In the genomic region with DNA sequence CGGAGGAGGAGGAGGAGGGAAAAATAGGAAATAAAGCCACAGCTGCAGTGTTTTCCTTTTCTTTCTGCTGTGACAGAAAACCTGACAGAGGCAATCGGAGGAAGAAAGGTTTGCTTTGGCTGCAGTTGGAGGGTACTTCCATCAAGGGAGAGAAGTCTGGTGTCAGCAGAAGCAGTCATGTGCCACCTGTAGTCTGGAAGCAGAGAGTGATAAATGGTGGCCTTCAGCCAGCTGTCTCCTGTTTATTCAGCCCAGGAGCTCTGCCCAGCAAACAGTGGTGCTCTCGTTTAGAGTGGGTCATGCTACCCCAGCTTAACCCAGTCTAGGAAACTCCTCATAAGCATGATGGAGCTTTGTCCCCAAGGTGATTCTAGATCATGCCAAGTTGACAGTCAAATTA, we compare ENCODE assay signal across 24 mouse cellular contexts.
DNase-seq lines count a peak whose midpoint lies in the region; ATAC-seq and TF ChIP-seq lines count a peak whose summit lies in the region.
"Had no signal": no experiment of that assay in that cellular context is flagged by ENCODE, and none has a peak within 500 bp of the region (broad histone marks: within the 10 kb centered on the region; RNA-seq: fewer than 3 reads in every experiment).

No protein-coding gene starts in this region.

- intact Hi-C loops in left cerebral cortex, adult 2 months (cut with DNase I), result no loop called here
- intact Hi-C loops in left cerebral cortex, postnatal 36 days (cut with DNase I), result no loop called here

- no peak for TF ChIP-seq CTCF in left cerebral cortex, adult 2 months (IDR thresholded peaks at IDR 0.05)
- TF ChIP-seq CTCF in heart, postnatal 0 days (IDR thresholded peaks at IDR 0.05; ENCODE audit: low read depth), result no peak

- H3K27me3 ChIP-seq in heart, embryonic 12.5 days (replicated peaks), result no peaks in the 10 kb centered on the region
- no peaks in the 10 kb centered on the region for H3K27me3 ChIP-seq in heart, postnatal 0 days (ENCODE audit: control insufficient read depth, insufficient read depth, low read length)
- H3K27me3 ChIP-seq: forebrain, embryonic 15.5 days; limb, embryonic 13.5 days; midbrain, embryonic 13.5 days had no signal

- WGBS in heart, embryonic 12.5 days, result 59% methylated on average over 3 of the region's 3 CpGs
- WGBS in heart, postnatal 0 days, result 48% methylated on average over 3 of the region's 3 CpGs

- H3K27ac ChIP-seq in heart, embryonic 12.5 days (ENCODE audit: poor library complexity, severe bottlenecking), result no peak overlapping the region
- 0 out of 2 replicates have a peak overlapping the region, but pooled peaks have one; percentile 8 for H3K27ac ChIP-seq in left cerebral cortex, adult 2 months
- no peak overlapping the region; the same call in 1 of the 2 replicates for H3K27ac ChIP-seq in heart, postnatal 0 days (ENCODE audit: low read depth)
- H3K27ac ChIP-seq: embryonic facial prominence, embryonic 10.5 days; forebrain, embryonic 15.5 days; hindbrain, embryonic 13.5 days; liver, embryonic 14.5 days; midbrain, embryonic 13.5 days had no signal

- DNase-seq in heart, adult 18-20 months, result peak; percentile 50 to 63
- no peak for DNase-seq in left cerebral cortex, adult 2 months (ENCODE audit: extremely low spot score in 1 of 2, low spot score in 2 of 2)
- no peak for DNase-seq in left cerebral cortex, postnatal 36 days (ENCODE audit: low spot score in 2 of 2)
- DNase-seq in heart, postnatal 0 days (ENCODE audit: low spot score), result peak; percentile 24
- no peak for DNase-seq in frontal cortex, postnatal 36 days (ENCODE audit: low spot score in 2 of 2)
- DNase-seq in ovary, postnatal 14 days (ENCODE audit: low spot score), result no peak
- DNase-seq: adrenal gland, postnatal 14 days; cerebellum, adult 9-10 months; gastrocnemius, postnatal 25 days; kidney, adult 18-20 months; kidney, postnatal 10 days; layer of hippocampus, postnatal 36 days; lung, embryonic 14.5 days; retina, postnatal 1 day; right cerebral cortex, postnatal 25 days; spleen, adult 18-20 months had no signal

- no peak for TF ChIP-seq EP300 in heart, postnatal 0 days (IDR thresholded peaks at IDR 0.05; ENCODE audit: low read depth)

- no peaks in the 10 kb centered on the region for H3K36me3 ChIP-seq in heart, embryonic 12.5 days
- no peaks in the 10 kb centered on the region for H3K36me3 ChIP-seq in heart, postnatal 0 days (replicated peaks; ENCODE audit: control insufficient read depth, insufficient read depth, low read length)
- H3K36me3 ChIP-seq: embryonic facial prominence, embryonic 10.5 days; forebrain, embryonic 15.5 days; hindbrain, embryonic 13.5 days; limb, embryonic 13.5 days; midbrain, embryonic 13.5 days had no signal

- no peak overlapping the region for H3K4me2 ChIP-seq in heart, embryonic 12.5 days
- H3K4me2 ChIP-seq in heart, postnatal 0 days (ENCODE audit: low read depth, low read length), result no peak overlapping the region
- H3K4me2 ChIP-seq: forebrain, embryonic 15.5 days; hindbrain, embryonic 13.5 days; limb, embryonic 13.5 days; lung, embryonic 14.5 days; midbrain, embryonic 13.5 days had no signal

- H3K4me3 ChIP-seq in heart, embryonic 12.5 days, result no peak overlapping the region
- no peak overlapping the region for H3K4me3 ChIP-seq in left cerebral cortex, adult 2 months
- H3K4me3 ChIP-seq in heart, postnatal 0 days (ENCODE audit: low read depth, low read length), result no peak overlapping the region
- H3K4me3 ChIP-seq: embryonic facial prominence, embryonic 10.5 days; forebrain, embryonic 15.5 days; hindbrain, embryonic 13.5 days; limb, embryonic 13.5 days; midbrain, embryonic 13.5 days had no signal

- no peak overlapping the region for H3K9ac ChIP-seq in heart, embryonic 12.5 days
- no peak overlapping the region for H3K9ac ChIP-seq in heart, postnatal 0 days (replicated peaks; ENCODE audit: low read depth, low read length)
- H3K9ac ChIP-seq: forebrain, embryonic 15.5 days; hindbrain, embryonic 13.5 days; limb, embryonic 13.5 days; liver, embryonic 14.5 days; lung, embryonic 14.5 days; midbrain, embryonic 13.5 days had no signal

- H3K4me1 ChIP-seq in heart, embryonic 12.5 days (replicated peaks), result peaks cover 2% of the 10 kb centered on the region; the same call in 1 of the 2 replicates
- H3K4me1 ChIP-seq in heart, postnatal 0 days (ENCODE audit: control insufficient read depth, insufficient read depth), result peaks cover 10% of the 10 kb centered on the region; the same call in 1 of the 2 replicates
- H3K4me1 ChIP-seq: embryonic facial prominence, embryonic 10.5 days; forebrain, embryonic 15.5 days; hindbrain, embryonic 13.5 days; midbrain, embryonic 13.5 days had no signal

- 0 out of 2 replicates have a peak, but pooled peaks cover 4% of the 10 kb centered on the region for H3K9me3 ChIP-seq in heart, embryonic 12.5 days (replicated peaks)
- no peaks in the 10 kb centered on the region for H3K9me3 ChIP-seq in heart, postnatal 0 days (replicated peaks; ENCODE audit: control insufficient read depth, low read length)
- H3K9me3 ChIP-seq: forebrain, embryonic 15.5 days; hindbrain, embryonic 13.5 days; midbrain, embryonic 13.5 days had no signal

- no peak for ATAC-seq in heart, embryonic 12.5 days (ENCODE audit: insufficient number of reproducible peaks, low FRiP score)
- ATAC-seq in heart, postnatal 0 days (ENCODE audit: insufficient read depth, low read depth), result no peak
- ATAC-seq: forebrain, embryonic 15.5 days; inflammation-experienced regulatory T-cells, adult 6 months; midbrain, embryonic 13.5 days had no signal

Comparison
In these comparisons a context has a peak if more than half of its experiments do, and no peak if none do; other contexts are left out.
1. DNase-seq: peak in heart, adult 18-20 months (2 of 2) and heart, postnatal 0 days (single experiment); none in left cerebral cortex, adult 2 months (0 of 2), left cerebral cortex, postnatal 36 days (0 of 2), frontal cortex, postnatal 36 days (0 of 2) and ovary, postnatal 14 days (single experiment).